Mouse (Mus musculus) ES-E14 (cell line): ENCODE results near the gene Brca2. TPM values are rescaled to one million over a fixed set of nuclear protein-coding genes. Genes with fewer than 3 reads are reported as not detected.

ENCODE experiments used
- DNase-seq: peaks from one replicate; pipeline ENCODE4 v3.0.0-alpha.2; 2013; ENCODE audit warnings: low read depth, low spot score
- H3K27ac ChIP-seq: 2 replicates; pipeline ENCODE4 v1.5.1; 2012; ENCODE audit warnings: low read depth, mild to moderate bottlenecking, low read length, moderate library complexity, mixed read lengths; ENCODE audit not compliant: poor library complexity, insufficient read depth, severe bottlenecking
- H3K36me3 ChIP-seq: 2 replicates; pipeline ENCODE4 v1.6.1; 2012; ENCODE audit warnings: mild to moderate bottlenecking, low read length, moderate library complexity, mixed read lengths; ENCODE audit not compliant: control insufficient read depth, poor library complexity, insufficient read depth, severe bottlenecking
- H3K4me1 ChIP-seq, 2 experiments: fragments of 150-350 bp in 1 of 2; sonication (generic) in 1 of 2; 2 replicates each; pipeline ENCODE4 v1.6.1; 2012; ENCODE audit warnings: low read length in 2 of 2, mild to moderate bottlenecking in 1 of 2, mixed read lengths in 1 of 2; ENCODE audit not compliant: control insufficient read depth in 2 of 2, insufficient read depth in 2 of 2, poor library complexity in 1 of 2
- H3K4me3 ChIP-seq, 2 experiments: fragments of 150-350 bp in 1 of 2; sonication (generic) in 1 of 2; 2 replicates each; pipeline ENCODE4 v1.5.1; 2012; ENCODE audit warnings: low read length in 2 of 2, low read depth in 1 of 2, mild to moderate bottlenecking in 1 of 2, mixed read lengths in 1 of 2; ENCODE audit not compliant: insufficient read depth in 1 of 2, poor library complexity in 1 of 2, severe bottlenecking in 1 of 2
- H3K9ac ChIP-seq: 2 replicates; pipeline ENCODE4 v1.6.1; 2012; ENCODE audit warnings: low read depth, mild to moderate bottlenecking, low read length, mixed read lengths; ENCODE audit not compliant: poor library complexity, insufficient read depth, severe bottlenecking
- H3K9me3 ChIP-seq: fragments of 150-350 bp; sonication (generic); 2 replicates; pipeline ENCODE4 v1.6.1; 2012; ENCODE audit warnings: low read depth, mild to moderate bottlenecking, low read length; ENCODE audit not compliant: control insufficient read depth, insufficient read depth
- CHD2 ChIP-seq: IDR thresholded peaks from 2 replicates; pipeline ENCODE4 v1.6.1; 2014; ENCODE audit warnings: mild to moderate bottlenecking, low read depth, low read length, inconsistent platforms
- HCFC1 ChIP-seq: IDR thresholded peaks from 2 replicates; pipeline ENCODE4 v1.6.1; 2012; ENCODE audit warnings: low read length, inconsistent platforms, borderline replicate concordance; ENCODE audit not compliant: insufficient read depth
- MAFK ChIP-seq: IDR thresholded peaks from 2 replicates; pipeline ENCODE4 v1.6.1; 2014; ENCODE audit warnings: mild to moderate bottlenecking, low read depth, low read length, inconsistent platforms; ENCODE audit not compliant: insufficient read depth
- ZC3H11A ChIP-seq: IDR thresholded peaks from 2 replicates; pipeline ENCODE4 v1.6.1; 2012; ENCODE audit warnings: low read depth, mild to moderate bottlenecking, inconsistent platforms, low read length, borderline replicate concordance
- ZNF384 ChIP-seq: IDR thresholded peaks from 2 replicates; pipeline ENCODE4 v1.6.1; 2012; ENCODE audit warnings: low read depth, low read length, inconsistent platforms
- in situ Hi-C, 2 experiments: fragments of 600-800 bp; cut with MboI; formaldehyde crosslinking; loops; one replicate each; pipeline ENCODE4 v1.15.1; 2025; ENCODE audit warnings: low sequenced_read_pairs in 2 of 2, inconsistent platforms in 1 of 2; ENCODE audit not compliant: unreplicated experiment in 2 of 2
- total RNA-seq: library from RNA; depleted of rRNA; stranded (reverse); fragments of 300-350 nt; gene quantifications from 2 replicates; pipeline ENCODE4 v1.2.3, GENCODE M21; 2012

Brca2 gene
- total RNA-seq, 1 experiment: 49.7 TPM

GRCm38 (mm10) chr5:150570496-150571219 lies 48.2 kb downstream of the Brca2 start:
- Histone ChIP-seq H3K9ac (no peak overlapping the region), H3K4me3 (no peak overlapping the region), H3K36me3 (peaks cover 22% of the 10 kb centered on the region), H3K9me3 (no peaks in the 10 kb centered on the region), H3K4me1 (no peaks in the 10 kb centered on the region), H3K27ac (no peak overlapping the region)
- in situ Hi-C loops: no loop called here
- no peak for DNase-seq
- no peak for TF ChIP-seq MAFK
- TF ChIP-seq ZNF384: no peak
- TF ChIP-seq CHD2: no peak
- TF ChIP-seq HCFC1: no peak
- TF ChIP-seq ZC3H11A: no peak

DNA sequence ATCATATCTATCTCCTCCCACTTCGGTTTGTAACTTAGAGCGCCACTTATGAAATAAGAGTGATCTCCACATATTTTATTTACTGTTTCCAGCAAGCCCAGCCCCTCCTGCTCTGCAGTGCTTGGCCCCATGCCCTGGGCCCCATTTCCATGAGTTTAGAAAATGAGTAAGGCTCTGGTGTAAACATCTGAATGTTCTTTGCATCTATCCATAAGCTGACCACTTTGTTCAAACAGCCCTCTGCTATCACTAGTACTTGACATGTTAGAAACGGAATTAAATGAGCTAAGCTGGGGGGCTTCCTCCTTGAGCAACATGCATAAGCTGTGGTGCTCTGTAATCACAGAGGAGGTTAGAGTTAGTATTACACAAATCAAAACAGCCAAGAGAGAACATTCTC lies 52.0 kb downstream of the Brca2 start:
- H3K4me1 ChIP-seq: no peaks in the 10 kb centered on the region
- TF ChIP-seq CHD2 (no peak), ZC3H11A (no peak), MAFK (no peak), ZNF384 (no peak), HCFC1 (no peak)
- H3K4me3 ChIP-seq: no peak overlapping the region
- no peak for DNase-seq
- no peak overlapping the region for H3K27ac ChIP-seq
- peaks cover 6% of the 10 kb centered on the region for H3K36me3 ChIP-seq
- no peak overlapping the region for H3K9ac ChIP-seq
- in situ Hi-C loops: no loop called here
- H3K9me3 ChIP-seq: no peaks in the 10 kb centered on the region

DNA sequence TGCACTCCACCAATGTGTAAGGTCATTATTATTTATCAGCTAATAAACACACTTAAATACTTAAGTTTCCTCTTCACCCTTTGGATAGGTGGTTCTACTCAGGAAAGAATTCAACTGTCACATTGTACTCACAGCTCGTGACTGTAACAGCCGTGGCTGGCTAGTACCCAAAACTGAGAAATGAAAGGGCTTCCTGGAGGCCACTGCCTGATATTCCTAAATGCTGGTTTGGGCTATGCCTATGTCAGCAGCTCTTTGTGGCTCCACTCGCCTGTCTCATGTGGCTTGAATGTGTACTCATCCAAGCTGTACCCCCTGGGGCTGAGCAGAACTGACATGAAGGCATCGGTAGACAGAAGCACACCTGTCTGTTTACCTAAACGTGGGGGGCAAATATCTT lies 52.5 kb downstream of the Brca2 start:
- in situ Hi-C loops: no loop called here
- H3K9ac ChIP-seq: no peak overlapping the region
- DNase-seq: no peak
- TF ChIP-seq HCFC1 (no peak), CHD2 (no peak), ZNF384 (no peak), MAFK (no peak), ZC3H11A (no peak)
- no peaks in the 10 kb centered on the region for H3K9me3 ChIP-seq
- no peaks in the 10 kb centered on the region for H3K4me1 ChIP-seq
- no peak overlapping the region for H3K4me3 ChIP-seq
- H3K27ac ChIP-seq: no peak overlapping the region
- 0 out of 2 replicates have a peak, but pooled peaks cover 3% of the 10 kb centered on the region for H3K36me3 ChIP-seq

- no peak overlapping the region for H3K9ac ChIP-seq
- H3K9me3 ChIP-seq: no peaks in the 10 kb centered on the region
- no peaks in the 10 kb centered on the region for H3K4me1 ChIP-seq
- in situ Hi-C loops: no loop called here
- TF ChIP-seq ZNF384 (no peak), MAFK (no peak), CHD2 (no peak)
- no peak overlapping the region for H3K4me3 ChIP-seq
- H3K27ac ChIP-seq: no peak overlapping the region
- DNase-seq: no peak
- H3K36me3 ChIP-seq: no peaks in the 10 kb centered on the region
These were observed 54.4 kb downstream of the Brca2 start for GRCm38 (mm10) chr5:150576832-150577231.

GRCm38 (mm10) chr5:150578613-150579171 lies 56.3 kb downstream of the Brca2 start:
- DNase-seq: no peak
- no peaks in the 10 kb centered on the region for H3K36me3 ChIP-seq
- H3K4me1 ChIP-seq: no peaks in the 10 kb centered on the region
- H3K4me3 ChIP-seq: no peak overlapping the region
- H3K27ac ChIP-seq: no peak overlapping the region
- no peaks in the 10 kb centered on the region for H3K9me3 ChIP-seq
- in situ Hi-C loops: no loop called here
- H3K9ac ChIP-seq: no peak overlapping the region
- TF ChIP-seq ZNF384: no peak
- TF ChIP-seq HCFC1: no peak
- TF ChIP-seq ZC3H11A: no peak
- no peak for TF ChIP-seq CHD2
- no peak for TF ChIP-seq MAFK
